Mouse (Mus musculus) CH12.LX (cell line): ENCODE results near the gene Sobp. TPM values are rescaled to one million over a fixed set of nuclear protein-coding genes. Genes with fewer than 3 reads are reported as not detected.

Experiments used
- DNase-seq: peaks from one replicate; pipeline ENCODE4 v3.0.0-alpha.2; 2013; ENCODE audit errors: extremely low read depth
- H3K27ac ChIP-seq: 2 replicates; pipeline ENCODE4 v1.5.1; 2012; ENCODE audit warnings: low read depth, mild to moderate bottlenecking, control low read depth, moderate library complexity; ENCODE audit not compliant: insufficient read depth
- H3K27me3 ChIP-seq: replicated peaks from 2 replicates; pipeline ENCODE3; 2012; ENCODE audit warnings: inconsistent platforms
- H3K36me3 ChIP-seq, 2 experiments: replicated peaks in 1 of 2; 2 replicates each; pipeline versions ENCODE3 to v1.6.1; 2012; ENCODE audit warnings: inconsistent platforms in 1 of 2, low read length in 1 of 2, mild to moderate bottlenecking in 1 of 2, mixed read lengths in 1 of 2, moderate library complexity in 1 of 2; ENCODE audit not compliant: control insufficient read depth in 1 of 2, insufficient read depth in 1 of 2
- H3K4me1 ChIP-seq, 2 experiments: 2 replicates each; pipeline ENCODE4 v1.6.1; 2012; ENCODE audit warnings: inconsistent platforms in 1 of 2, moderate library complexity in 1 of 2; ENCODE audit not compliant: insufficient read depth in 2 of 2, control insufficient read depth in 1 of 2
- H3K4me2 ChIP-seq: 2 replicates; pipeline ENCODE4 v1.6.1; 2012; ENCODE audit warnings: low read depth, mild to moderate bottlenecking, control low read depth; ENCODE audit not compliant: poor library complexity, insufficient read depth, severe bottlenecking
- H3K4me3 ChIP-seq, 3 experiments: fragments of 150-350 bp in 1 of 3; sonication (generic) in 1 of 3; replicated peaks in 1 of 3; 2 replicates each; pipeline versions ENCODE3 to v1.5.1; 2011 to 2012; ENCODE audit warnings: low read depth in 2 of 3, low read length in 2 of 3, mild to moderate bottlenecking in 2 of 3, moderate library complexity in 2 of 3, control low read depth in 1 of 3, improper control_type of control experiment in 1 of 3, inconsistent platforms in 1 of 3, mixed read lengths in 1 of 3; ENCODE audit not compliant: poor library complexity in 1 of 3
- H3K79me2 ChIP-seq: replicated peaks from 2 replicates; pipeline ENCODE4 v1.6.1; 2012; ENCODE audit warnings: mild to moderate bottlenecking, moderate library complexity; ENCODE audit not compliant: control insufficient read depth, poor library complexity, insufficient read depth, severe bottlenecking; ENCODE audit errors: extremely low read depth
- H3K9ac ChIP-seq: 2 replicates; pipeline ENCODE4 v1.6.1; 2012; ENCODE audit warnings: low read depth, mild to moderate bottlenecking, control low read depth, moderate library complexity; ENCODE audit not compliant: insufficient read depth
- H3K9me3 ChIP-seq: replicated peaks from 2 replicates; pipeline ENCODE3; 2012; ENCODE audit warnings: low read length, inconsistent platforms, mixed read lengths
- BHLHE40 ChIP-seq: IDR thresholded peaks from 2 replicates; pipeline ENCODE4 v1.6.1; 2011; ENCODE audit warnings: mild to moderate bottlenecking, low read depth, low read length, improper control_type of control experiment
- CHD2 ChIP-seq: IDR thresholded peaks from 2 replicates; pipeline ENCODE4 v1.6.1; 2011; ENCODE audit warnings: low read length, improper control_type of control experiment
- CTCF ChIP-seq, 2 experiments: IDR thresholded peaks in 1 of 2; conservative IDR thresholded peaks in 1 of 2; 2 replicates each; pipeline ENCODE4 v1.5.1; 2011 to 2012; ENCODE audit warnings: low read depth in 2 of 2, low read length in 2 of 2, improper control_type of control experiment in 1 of 2, inconsistent platforms in 1 of 2, mild to moderate bottlenecking in 1 of 2, moderate library complexity in 1 of 2
- EP300 ChIP-seq: IDR thresholded peaks from 2 replicates; pipeline ENCODE4 v1.6.1; 2011; ENCODE audit warnings: low read length, improper control_type of control experiment
- GABPA ChIP-seq: IDR thresholded peaks from 2 replicates; pipeline ENCODE4 v1.6.1; 2012; ENCODE audit warnings: low read depth, low read length, improper control_type of control experiment, inconsistent platforms; ENCODE audit not compliant: insufficient replicate concordance
- HCFC1 ChIP-seq: IDR thresholded peaks from 2 replicates; pipeline ENCODE4 v1.6.1; 2012; ENCODE audit warnings: low read depth, mild to moderate bottlenecking, inconsistent platforms, low read length, improper control_type of control experiment
- IRF4 ChIP-seq: IDR thresholded peaks from 2 replicates; pipeline ENCODE4 v1.6.1; 2014; ENCODE audit warnings: low read depth, mild to moderate bottlenecking, inconsistent platforms, low read length, improper control_type of control experiment
- JUN ChIP-seq: IDR thresholded peaks from 2 replicates; pipeline ENCODE4 v1.6.1; 2011; ENCODE audit warnings: low read depth, mild to moderate bottlenecking, low read length, improper control_type of control experiment, moderate library complexity; ENCODE audit not compliant: insufficient read depth
- KAT2A ChIP-seq: IDR thresholded peaks from 2 replicates; pipeline ENCODE4 v1.6.1; 2012; ENCODE audit warnings: low read length, improper control_type of control experiment, inconsistent platforms; ENCODE audit not compliant: insufficient replicate concordance
- MAFK ChIP-seq: IDR thresholded peaks from 2 replicates; pipeline ENCODE4 v1.6.1; 2011; ENCODE audit warnings: low read length, improper control_type of control experiment; ENCODE audit not compliant: insufficient replicate concordance
- MAX ChIP-seq: IDR thresholded peaks from 2 replicates; pipeline ENCODE4 v1.6.1; 2011; ENCODE audit warnings: low read length, improper control_type of control experiment
- MXI1 ChIP-seq: IDR thresholded peaks from 2 replicates; pipeline ENCODE4 v1.6.1; 2011; ENCODE audit warnings: mild to moderate bottlenecking, low read depth, low read length, improper control_type of control experiment
- MYC ChIP-seq: IDR thresholded peaks from 2 replicates; pipeline ENCODE4 v1.6.1; 2011; ENCODE audit warnings: low read depth, mild to moderate bottlenecking, improper control_type of control experiment, low read length
- NELFE ChIP-seq: IDR thresholded peaks from 2 replicates; pipeline ENCODE4 v1.6.1; 2011; ENCODE audit warnings: low read depth, low read length, improper control_type of control experiment
- NRF1 ChIP-seq: IDR thresholded peaks from 2 replicates; pipeline ENCODE4 v1.6.1; 2014; ENCODE audit warnings: low read depth, mild to moderate bottlenecking, inconsistent platforms, low read length, improper control_type of control experiment, moderate library complexity
- POLR2A ChIP-seq: IDR thresholded peaks from 2 replicates; pipeline ENCODE4 v1.6.1; 2011; ENCODE audit warnings: low read depth, mild to moderate bottlenecking, improper control_type of control experiment, low read length
- RCOR1 ChIP-seq: conservative IDR thresholded peaks from 2 replicates; pipeline ENCODE4 v1.6.1; 2012; ENCODE audit warnings: low read depth, mild to moderate bottlenecking, inconsistent platforms, low read length, improper control_type of control experiment
- SMC3 ChIP-seq: IDR thresholded peaks from 2 replicates; pipeline ENCODE4 v1.6.1; 2011; ENCODE audit warnings: low read depth, low read length, improper control_type of control experiment
- UBTF ChIP-seq: IDR thresholded peaks from 2 replicates; pipeline ENCODE4 v1.6.1; 2012; ENCODE audit warnings: low read depth, mild to moderate bottlenecking, inconsistent platforms, low read length, improper control_type of control experiment, moderate library complexity
- ZC3H11A ChIP-seq: IDR thresholded peaks from 2 replicates; pipeline ENCODE4 v1.6.1; 2012; ENCODE audit warnings: low read depth, mild to moderate bottlenecking, inconsistent platforms, low read length, improper control_type of control experiment
- ZKSCAN1 ChIP-seq: IDR thresholded peaks from 2 replicates; pipeline ENCODE4 v1.6.1; 2012; ENCODE audit warnings: low read depth, inconsistent platforms, low read length, improper control_type of control experiment, borderline replicate concordance
- ZMIZ1 ChIP-seq: IDR thresholded peaks from 2 replicates; pipeline ENCODE4 v1.6.1; 2012; ENCODE audit warnings: low read depth, mild to moderate bottlenecking, inconsistent platforms, low read length, improper control_type of control experiment
- ZNF384 ChIP-seq: IDR thresholded peaks from 2 replicates; pipeline ENCODE4 v1.6.1; 2012; ENCODE audit warnings: low read depth, low read length, improper control_type of control experiment, inconsistent platforms
- dilution Hi-C: fragments of 300-500 bp; cut with MboI; formaldehyde crosslinking; loops from 2 replicates; pipeline ENCODE4 v1.14.3; 2020; ENCODE audit warnings: low sequenced_read_pairs; ENCODE audit not compliant: extremely low pct_unique_long_range_greater_than_20kb, extremely low pct_ligation_motif_present
- in situ Hi-C: fragments of 300-500 bp; cut with MboI; formaldehyde crosslinking; loops from 3 replicates; pipeline ENCODE4 v1.14.3; 2019; ENCODE audit warnings: low sequenced_read_pairs, low pct_ligation_motif_present, low pct_unique_long_range_greater_than_20kb, mixed read lengths
- polyA plus RNA-seq: library from polyadenylated mRNA; unstranded; fragments of >175 nt; gene quantifications from 2 replicates; pipeline ENCODE4 v1.2.1, GENCODE M21; 2012; ENCODE audit warnings: low read depth; ENCODE audit not compliant: insufficient read length
- total RNA-seq, 2 experiments: library from RNA; depleted of rRNA; stranded (reverse); fragments of 300-350 nt in 1 of 2; fragments of >200 nt in 1 of 2; gene quantifications; 2 replicates each; pipeline ENCODE4 v1.2.3; 2012 to 2014

Sobp gene
- total RNA-seq (2012; rRNA removed) (0.04 TPM in 2 replicates), total RNA-seq (2014; rRNA removed) (0.08 and 0.22 TPM in 2 replicates), polyA plus RNA-seq (0.56 and 0.77 TPM in 2 replicates)

DNA sequence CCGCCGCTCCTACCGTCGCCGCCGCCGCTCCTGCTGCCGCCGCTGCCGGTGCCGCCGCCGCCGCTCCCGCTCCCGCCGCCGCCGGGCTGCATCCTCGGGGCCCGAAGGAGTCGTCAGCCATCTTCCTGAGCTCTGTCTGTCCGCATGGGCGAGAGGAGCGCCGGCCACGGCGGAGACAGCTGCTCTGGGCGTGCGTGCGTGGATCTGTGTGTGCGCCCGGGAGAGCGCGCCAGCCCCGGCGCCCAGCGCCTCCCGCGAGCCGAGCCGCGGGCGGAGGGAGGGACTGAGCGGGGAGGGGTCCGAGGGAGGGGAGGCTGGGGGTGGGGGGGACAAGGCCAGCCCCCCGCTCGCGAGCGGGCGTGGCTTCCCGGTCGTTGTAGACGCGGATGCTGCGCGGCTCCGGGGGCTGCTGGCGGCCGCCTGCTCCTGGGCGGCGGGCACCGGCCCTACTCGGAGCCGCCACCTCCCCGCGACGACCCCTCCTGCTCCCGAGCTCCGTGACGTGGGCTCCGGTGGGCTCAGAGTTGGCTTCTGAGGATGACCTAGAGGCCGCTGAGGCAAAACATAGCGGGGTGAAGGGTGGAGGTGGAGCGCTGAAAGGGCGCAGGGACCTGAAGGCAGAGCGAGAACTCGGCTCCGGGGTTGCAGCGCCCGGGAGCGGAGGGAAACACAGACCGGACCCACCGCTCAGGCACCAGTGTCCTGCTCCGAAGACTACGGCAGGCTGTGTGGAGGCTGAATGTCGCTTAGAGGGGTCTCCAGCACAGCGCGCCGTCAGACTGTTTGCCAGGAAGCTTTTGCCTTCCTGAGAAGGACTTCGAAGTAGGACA, at the start of gene Sobp, which contains the start of gene 9030612E09Rik:
Gene Sobp (minus strand): TSS at position 205 of the 830 bp plus-strand sequence.
Gene 9030612E09Rik (plus strand): TSS at position 379 of the 830 bp plus-strand sequence.
- Histone ChIP-seq H3K27me3 (no peaks in the 10 kb centered on the region), H3K4me3 (peak within 1 kb of the TSS; percentile 24 to 60 (median 51)), H3K4me2 (peak within 1 kb of the TSS; percentile 48), H3K9ac (peak within 1 kb of the TSS; percentile 24; the same call in 1 of the 2 replicates)
- peak; percentile 9 for DNase-seq
- in situ Hi-C loops, result no loop called here
- no peak for TF ChIP-seq ZNF384
- TF ChIP-seq ZMIZ1, result no peak
- TF ChIP-seq MYC, result no peak
- TF ChIP-seq HCFC1, result no peak
- TF ChIP-seq NRF1, result no peak
- TF ChIP-seq MXI1, result no peak
- TF ChIP-seq ZKSCAN1, result no peak
- no peak for TF ChIP-seq EP300
- TF ChIP-seq MAFK, result no peak
- no peak for TF ChIP-seq ZC3H11A
- TF ChIP-seq CHD2, result no peak
- TF ChIP-seq BHLHE40, result no peak
- no peak for TF ChIP-seq SMC3
- TF ChIP-seq, all 38 proteins: peak for 0
- no peaks in the 10 kb centered on the region for H3K36me3 ChIP-seq
- no peak within 1 kb of the TSS for H3K27ac ChIP-seq
- dilution Hi-C loops, result no loop called here
- no peaks in the 10 kb centered on the region for H3K4me1 ChIP-seq
- peaks cover 6% of the 10 kb centered on the region for H3K9me3 ChIP-seq
- no peaks in the 10 kb centered on the region for H3K79me2 ChIP-seq

DNA sequence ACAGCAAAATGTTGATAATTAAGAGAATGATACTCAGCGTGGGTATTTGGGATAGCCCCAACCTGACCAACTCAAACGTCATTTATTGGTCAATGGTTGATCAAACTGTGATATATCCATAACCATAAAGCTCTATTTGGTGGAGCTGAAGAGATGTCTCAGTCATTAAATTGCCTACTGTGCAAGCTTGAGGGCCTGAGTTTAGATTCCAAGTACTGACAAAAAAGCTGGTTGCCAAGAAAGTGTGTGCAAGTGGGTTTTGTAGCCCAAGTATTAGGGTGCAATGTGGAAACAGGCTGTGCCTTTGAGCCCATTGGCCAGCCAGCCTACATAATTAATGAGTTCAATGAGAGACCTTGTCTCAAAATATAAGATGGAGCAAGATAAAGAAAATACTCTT, 49.1 kb upstream of the Sobp start:
- Histone ChIP-seq H3K27me3 (no peaks in the 10 kb centered on the region), H3K36me3 (peaks cover 0 to 16% of the 10 kb centered on the region in 2 experiments), H3K9ac (no peak overlapping the region), H3K4me1 (peaks cover 0 to 50% of the 10 kb centered on the region in 2 experiments; a peak in 2 of 4 replicates), H3K27ac (no peak overlapping the region), H3K4me3 (no peak overlapping the region), H3K9me3 (no peaks in the 10 kb centered on the region), H3K4me2 (no peak overlapping the region), H3K79me2 (peaks cover 2% of the 10 kb centered on the region)
- no peak for TF ChIP-seq MAFK
- no peak for TF ChIP-seq EP300
- TF ChIP-seq POLR2A, result no peak
- TF ChIP-seq ZMIZ1, result no peak
- TF ChIP-seq CTCF (conservative IDR thresholded peaks at IDR 0.05 in 1 of 2, IDR thresholded peaks at IDR 0.05 in 1 of 2; ENCODE audit: low read depth in 2 of 2, low read length in 2 of 2), result no peak
- TF ChIP-seq RCOR1, result no peak
- TF ChIP-seq GABPA, result no peak
- TF ChIP-seq NELFE, result no peak
- no peak for TF ChIP-seq IRF4
- TF ChIP-seq KAT2A, result no peak
- no peak for TF ChIP-seq MAX
- no peak for TF ChIP-seq UBTF
- no peak for TF ChIP-seq JUN
- dilution Hi-C loops (no loop called here), in situ Hi-C loops (no loop called here)
- DNase-seq, result no peak
